Mouse (Mus musculus): ENCODE data around the gene Gm10639.
A peak's percentile ranks its signal among the peaks of the same experiment; 100 is the strongest.
"Not testable (repeated sequence)": the region's sequence is repeated elsewhere in the genome, so short reads cannot be mapped to it uniquely, and the experiment has no call there.

Gm10639 gene

DNA sequence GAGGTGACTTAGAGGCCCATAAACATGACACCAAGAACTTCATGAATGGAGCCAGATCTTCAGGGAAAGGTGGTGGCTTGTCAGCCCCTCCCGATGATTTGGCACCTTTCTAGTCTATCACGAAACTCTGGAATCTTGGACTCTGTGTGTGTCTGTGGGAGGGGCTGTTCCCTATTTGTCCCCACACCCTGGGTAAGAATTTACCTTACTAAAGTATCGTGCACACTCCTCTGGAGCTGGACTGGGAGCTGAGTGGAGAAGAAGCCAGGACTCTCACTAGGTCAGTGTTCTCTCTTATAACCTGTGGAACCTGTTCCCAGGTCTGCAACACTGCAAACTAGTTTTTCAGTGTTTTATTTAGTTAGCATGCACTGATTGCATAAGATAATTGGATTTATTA, at the start of gene Gm10639:
Gene Gm10639 (plus strand): TSS at position 201 of the 400 bp plus-strand sequence.
- DNase-seq, result not testable (repeated sequence)

GRCm38 (mm10) chr9:78255683-78256470, 33.8 kb upstream of the Gm10639 start:
- peak; percentile 61 for DNase-seq

DNA sequence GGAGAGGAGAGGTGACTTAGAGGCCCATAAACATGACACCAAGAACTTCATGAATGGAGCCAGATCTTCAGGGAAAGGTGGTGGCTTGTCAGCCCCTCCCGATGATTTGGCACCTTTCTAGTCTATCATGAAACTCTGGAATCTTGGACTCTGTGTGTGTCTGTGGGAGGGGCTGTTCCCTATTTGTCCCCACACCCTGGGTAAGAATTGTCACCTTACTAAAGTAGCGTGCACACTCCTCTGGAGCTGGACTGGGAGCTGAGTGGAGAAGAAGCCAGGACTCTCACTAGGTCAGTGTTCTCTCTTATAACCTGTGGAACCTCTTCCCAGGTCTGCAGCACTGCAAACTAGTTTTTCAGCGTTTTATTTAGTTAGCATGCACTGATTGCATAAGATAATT, 32.8 kb upstream of the Gm10639 start, which contains the start of gene Gm3776:
Gene Gm3776 (plus strand): TSS at position 216 of the 400 bp plus-strand sequence.
- DNase-seq, result not testable (repeated sequence)

DNA sequence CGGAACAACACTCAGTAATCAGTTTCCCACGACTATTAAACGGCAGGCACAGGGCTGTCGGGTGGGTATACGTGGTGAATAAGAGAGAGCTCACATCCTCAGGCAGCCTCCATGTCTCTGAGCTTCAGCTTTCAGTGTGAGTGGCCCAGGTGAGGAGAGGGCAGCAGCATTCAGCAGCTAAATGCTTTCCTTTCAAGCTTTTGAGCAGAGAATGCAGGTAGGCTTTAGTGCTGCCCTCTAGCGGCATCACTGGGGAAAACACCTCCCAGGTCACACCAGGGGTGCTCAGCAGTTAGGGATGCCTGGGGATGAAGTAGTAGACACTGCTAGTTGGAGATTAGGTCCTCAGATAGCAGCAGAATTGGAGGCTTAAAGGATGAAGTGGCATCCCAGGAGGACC, 30.0 kb upstream of the Gm10639 start:
- peak; percentile 48 for DNase-seq

DNA sequence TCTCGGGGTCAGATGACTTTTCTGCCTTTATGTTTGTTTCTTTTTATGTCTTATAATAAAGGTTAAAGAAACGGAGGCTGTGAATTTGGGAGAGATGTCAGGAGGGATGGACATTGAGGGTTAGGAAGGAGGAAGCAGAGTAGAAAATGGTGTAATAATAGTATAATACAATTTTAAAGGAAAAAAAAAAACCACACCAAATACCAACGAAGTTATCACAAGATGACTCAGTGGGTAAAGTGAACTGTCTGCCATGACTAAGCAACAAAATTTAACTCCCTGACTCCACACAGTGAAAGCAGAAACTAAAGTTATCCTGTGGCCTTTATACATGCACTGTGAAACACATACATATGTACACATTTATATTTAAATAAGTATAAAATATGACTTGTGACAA, 18.8 kb upstream of the Gm10639 start:
- not testable (repeated sequence) for DNase-seq

DNA sequence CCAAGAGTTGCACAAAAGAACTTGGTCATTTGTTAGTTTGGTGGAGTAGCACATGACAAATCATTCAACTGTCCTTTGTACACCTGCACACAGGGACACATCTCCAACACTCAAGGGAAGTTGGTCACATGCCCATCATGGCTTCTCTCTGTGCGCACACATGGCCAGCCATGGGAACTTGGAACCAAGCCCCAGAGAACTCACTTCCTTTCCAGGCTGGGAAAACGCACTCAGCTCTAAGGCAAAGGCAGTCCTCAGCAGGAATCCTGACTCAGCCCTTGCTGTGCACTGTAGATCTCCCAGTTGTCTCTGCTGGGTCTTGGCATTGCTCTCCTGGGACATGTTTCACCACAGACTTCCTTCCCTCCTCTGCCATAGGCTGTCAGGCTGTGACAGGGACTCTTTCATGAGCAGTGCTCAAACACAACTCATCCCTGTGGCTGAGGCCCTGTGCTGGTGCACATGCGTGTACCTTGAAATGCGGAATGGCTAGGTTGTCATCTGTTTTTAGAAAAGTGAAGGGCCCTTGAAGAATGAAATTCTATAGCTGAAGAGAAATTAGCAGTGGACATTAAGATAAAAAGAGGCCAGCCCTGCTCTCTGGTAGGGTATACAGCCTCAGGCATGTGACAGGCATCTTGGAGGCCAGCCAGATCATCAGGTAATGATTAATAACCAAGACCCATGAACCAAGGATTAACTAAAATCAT, 7.6 kb upstream of the Gm10639 start:
- peak; percentile 78 for DNase-seq

DNA sequence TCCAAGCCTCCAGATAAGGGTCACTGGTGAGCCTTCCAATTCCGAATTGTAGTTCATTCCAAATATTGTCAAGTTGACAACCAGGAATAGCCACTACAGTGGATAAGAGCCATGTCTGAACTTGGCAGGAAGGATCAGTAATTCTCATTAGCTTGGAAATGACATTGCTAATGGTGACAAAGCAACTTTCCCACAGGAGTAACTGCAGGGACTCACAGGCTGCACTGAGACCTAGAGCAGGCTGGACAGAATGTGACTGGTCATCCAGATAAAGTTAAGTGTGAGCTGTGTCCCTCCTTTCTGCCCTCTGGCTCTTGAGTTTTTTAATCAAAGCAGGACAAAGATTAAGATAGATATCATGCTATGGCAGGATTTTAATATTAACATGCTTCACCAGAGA, 660 bp upstream of the Gm10639 start:
- not testable (repeated sequence) for DNase-seq

DNA sequence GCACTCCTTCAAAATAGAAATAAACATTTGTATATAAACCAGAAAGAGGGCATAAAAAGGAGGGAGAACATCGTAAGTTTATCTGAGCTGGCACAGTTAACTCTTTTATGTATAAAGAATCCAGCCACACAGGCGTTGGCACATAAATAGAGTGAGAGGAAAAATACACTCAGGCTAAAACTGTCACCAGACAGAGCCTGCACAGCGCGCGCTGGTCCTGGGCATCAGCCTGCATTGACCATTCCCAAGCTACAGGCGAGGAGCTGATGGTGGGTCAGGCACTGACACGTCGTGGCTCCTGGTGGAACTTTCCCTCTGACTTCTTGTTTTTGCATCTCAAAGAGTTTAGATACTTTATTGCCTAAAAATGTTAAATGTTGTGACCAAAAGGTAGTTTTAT, 2.7 kb downstream of the Gm10639 start:
- not testable (repeated sequence) for DNase-seq

- DNase-seq, result peak; percentile 5
These were observed 4.0 kb downstream of the Gm10639 start for GRCm38 (mm10) chr9:78293683-78294082.

- DNase-seq, result not testable (repeated sequence)
These were observed 5.1 kb downstream of the Gm10639 start for GRCm38 (mm10) chr9:78294781-78295180.

- peak; percentile 41 for DNase-seq
These were observed 6.4 kb downstream of the Gm10639 start for GRCm38 (mm10) chr9:78296089-78296488.

DNA sequence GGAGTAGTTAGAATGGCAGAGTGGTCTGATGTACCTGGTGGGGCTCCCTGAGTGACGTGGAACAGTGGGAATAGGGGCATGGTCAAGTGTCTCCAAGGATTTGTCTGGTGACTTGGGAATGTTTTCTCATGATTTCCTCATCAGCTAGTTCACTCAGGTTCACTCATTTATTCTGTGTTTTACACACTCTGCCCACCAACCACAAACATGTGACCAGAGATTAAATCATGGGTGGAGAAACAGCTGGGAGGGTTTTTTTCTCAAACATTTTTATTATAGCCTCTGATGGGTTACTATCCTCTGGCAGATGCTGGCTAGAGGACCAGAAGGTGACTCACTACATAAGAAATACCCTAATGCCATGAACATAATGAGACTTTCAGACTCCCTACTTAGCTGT, 8.5 kb downstream of the Gm10639 start:
- no peak for DNase-seq

GRCm38 (mm10) chr9:78299143-78299542, 9.4 kb downstream of the Gm10639 start:
- DNase-seq, result not testable (repeated sequence)

- DNase-seq, result not testable (repeated sequence)
These were observed 18.4 kb downstream of the Gm10639 start for GRCm38 (mm10) chr9:78308122-78308521.

- no peak for DNase-seq
These were observed 25.0 kb downstream of the Gm10639 start, which contains the start of gene Omt2a for GRCm38 (mm10) chr9:78314696-78315095. TSS of gene Omt2a (minus strand) at chr9:78314796.

DNA sequence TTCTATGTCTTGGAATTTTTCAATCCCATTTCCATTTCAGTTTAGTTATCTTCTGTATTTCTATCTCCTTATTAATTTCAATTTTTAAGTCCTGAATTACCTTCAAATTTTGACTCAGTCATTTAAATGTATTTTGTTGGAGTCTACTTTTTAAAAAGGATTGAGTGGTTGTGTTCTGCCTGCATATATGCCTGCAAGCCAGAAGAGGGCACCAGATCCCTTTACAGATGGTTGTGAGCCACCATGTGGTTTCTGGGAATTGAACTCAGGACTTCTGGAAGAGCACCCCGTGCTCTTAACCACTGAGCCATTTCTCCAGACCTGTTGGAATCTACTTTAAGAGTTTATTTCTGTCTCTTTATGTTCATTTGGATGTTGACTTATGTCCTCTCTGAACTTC, 29.8 kb downstream of the Gm10639 start:
- no peak for DNase-seq

GRCm38 (mm10) chr9:78327289-78327688, 37.6 kb downstream of the Gm10639 start, which contains the start of gene Omt2b:
TSS of gene Omt2b (plus strand) at chr9:78327589.
- not testable (repeated sequence) for DNase-seq

- peak; percentile 7 for DNase-seq
These were observed 47.3 kb downstream of the Gm10639 start for GRCm38 (mm10) chr9:78337050-78337449.

GRCm38 (mm10) chr9:78340324-78340723, 50.6 kb downstream of the Gm10639 start:
- peak; percentile 29 for DNase-seq

DNA sequence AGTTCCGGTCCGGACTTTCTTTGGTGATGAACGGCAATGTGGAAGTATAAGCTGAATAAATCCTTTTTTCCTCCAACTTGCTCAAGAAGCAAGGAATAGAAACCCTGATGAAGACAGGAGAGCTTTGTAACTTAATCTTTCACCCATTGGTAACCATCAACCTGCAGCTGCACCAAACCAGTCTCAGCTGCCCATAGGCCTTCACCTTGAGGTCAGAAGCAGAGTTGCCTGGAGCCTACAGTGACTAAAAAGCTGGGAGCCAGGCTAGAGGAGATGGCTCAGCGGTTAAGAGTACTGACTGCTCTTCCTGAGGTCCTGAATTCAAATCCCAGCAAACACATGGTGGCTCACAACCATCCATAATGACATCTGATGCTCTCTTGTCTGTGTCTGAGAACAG, 52.8 kb downstream of the Gm10639 start:
- not testable (repeated sequence) for DNase-seq

DNA sequence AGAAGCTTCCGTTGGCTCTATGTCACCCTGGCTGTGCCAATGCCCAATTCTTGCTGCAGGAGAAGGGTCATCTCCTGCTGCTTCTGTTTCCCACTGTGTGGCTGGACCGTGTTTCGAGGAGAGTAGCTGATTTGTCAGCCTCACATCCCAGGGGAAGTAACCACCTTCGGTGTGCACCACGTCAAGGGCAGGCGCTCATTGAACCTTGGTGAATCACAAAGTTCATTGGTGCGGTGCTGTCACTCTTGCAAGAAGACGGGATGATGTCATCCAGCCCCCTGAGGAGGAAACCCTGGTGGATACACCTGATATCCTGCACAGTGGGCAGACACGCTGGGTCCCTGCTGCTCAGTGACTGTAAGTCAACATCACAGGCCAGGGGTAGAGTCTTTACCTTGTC, 53.3 kb downstream of the Gm10639 start:
- DNase-seq, result not testable (repeated sequence)

DNA sequence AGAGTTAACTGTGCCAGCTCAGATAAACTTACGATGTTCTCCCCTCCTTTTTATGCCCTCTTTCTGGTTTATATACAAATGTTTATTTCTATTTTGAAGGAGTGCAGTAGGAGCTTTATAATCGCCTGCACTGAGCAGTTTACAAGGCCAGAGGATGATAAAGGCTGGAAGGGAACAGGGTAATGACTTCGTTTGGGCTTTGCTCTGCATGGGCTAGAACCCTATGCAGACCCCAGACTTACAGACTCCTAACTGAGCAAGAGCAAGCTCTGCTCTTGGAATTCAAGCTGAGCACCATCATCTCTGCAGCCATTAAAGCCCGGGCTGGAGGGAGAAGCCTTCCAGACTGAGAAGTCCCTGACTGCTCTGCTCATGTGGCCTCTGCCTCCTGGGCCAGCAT, 55.5 kb downstream of the Gm10639 start:
- not testable (repeated sequence) for DNase-seq

DNA sequence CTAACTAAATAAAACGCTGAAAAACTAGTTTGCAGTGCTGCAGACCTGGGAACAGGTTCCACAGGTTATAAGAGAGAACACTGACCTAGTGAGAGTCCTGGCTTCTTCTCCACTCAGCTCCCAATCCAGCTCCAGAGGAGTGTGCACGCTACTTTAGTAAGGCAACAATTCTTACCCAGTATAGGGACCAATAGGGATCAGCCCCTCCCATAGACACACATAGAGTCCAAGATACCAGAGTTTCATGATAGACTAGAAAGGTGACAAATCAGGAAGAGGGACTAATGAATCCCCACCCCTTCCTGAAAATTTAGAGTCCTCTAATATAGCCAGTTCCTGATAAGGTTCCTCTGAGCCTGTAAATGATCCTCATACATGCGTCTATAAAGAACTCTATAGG, 57.3 kb downstream of the Gm10639 start:
- peak; percentile 6 for DNase-seq
